Mouse (Mus musculus): ENCODE results near the gene Gm20517. TPM values are rescaled to one million over a fixed set of nuclear protein-coding genes. Genes with fewer than 3 reads are reported as not detected.
"Not testable (repeated sequence)": the region's sequence is repeated elsewhere in the genome, so short reads cannot be mapped to it uniquely, and the experiment has no call there.

Gm20517 gene
- polyA plus RNA-seq, 1 experiment from 2014 or later = 0.54 TPM

DNA sequence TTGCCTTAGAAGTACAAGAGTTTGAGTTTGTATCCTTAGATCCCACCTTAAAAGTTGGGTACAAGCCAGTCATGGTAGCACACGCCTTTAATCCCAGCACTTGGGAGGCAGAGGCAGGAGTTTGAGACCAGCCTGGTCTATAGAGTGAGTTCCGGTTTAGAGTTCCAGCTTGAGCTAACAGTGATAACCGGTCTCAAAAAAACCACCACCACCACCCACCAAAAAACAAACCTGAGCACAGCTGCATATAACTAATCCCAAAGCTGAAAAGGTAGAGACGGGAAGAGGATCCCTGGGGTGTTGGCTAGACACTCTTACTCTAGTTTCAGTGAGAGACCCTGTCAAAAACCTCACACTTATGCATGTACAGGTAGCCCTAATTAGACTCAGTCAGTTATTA is 5.3 kb downstream of the Gm20517 start:
- Histone ChIP-seq H3K27me3 (replicated peaks) (no peaks in the 10 kb centered on the region), H3K4me2 (replicated peaks) (no peak overlapping the region), H3K36me3 (peaks cover 20% of the 10 kb centered on the region), H3K4me1 (replicated peaks) (peaks cover 11% of the 10 kb centered on the region), H3K9me3 (no peaks in the 10 kb centered on the region), H3K4me3 (replicated peaks) (no peak overlapping the region), H3K9ac (no peak overlapping the region), H3K27ac (no peak overlapping the region)
- ATAC-seq = no peak
- 90% methylated on average over 4 of the region's 4 CpGs for WGBS

GRCm38 (mm10) chr17:47617605-47618307 is 6.4 kb downstream of the Gm20517 start:
- ATAC-seq = peak; percentile 45; the same call in 1 of the 2 replicates
- no peak overlapping the region for H3K9ac ChIP-seq
- H3K36me3 ChIP-seq = peaks cover 30% of the 10 kb centered on the region
- no peaks in the 10 kb centered on the region for H3K9me3 ChIP-seq
- H3K4me1 ChIP-seq (replicated peaks) = peaks cover 3% of the 10 kb centered on the region
- 90% methylated on average over 9 of the region's 9 CpGs for WGBS
- H3K4me3 ChIP-seq (replicated peaks) = no peak overlapping the region
- H3K27me3 ChIP-seq (replicated peaks) = no peaks in the 10 kb centered on the region
- no peak overlapping the region for H3K4me2 ChIP-seq (replicated peaks)
- H3K27ac ChIP-seq = no peak overlapping the region

- Histone ChIP-seq H3K27me3 (replicated peaks) (no peaks in the 10 kb centered on the region), H3K4me2 (replicated peaks) (no peak overlapping the region), H3K27ac (no peak overlapping the region), H3K9ac (no peak overlapping the region), H3K4me3 (replicated peaks) (no peak overlapping the region), H3K36me3 (peaks cover 40% of the 10 kb centered on the region), H3K4me1 (replicated peaks) (no peaks in the 10 kb centered on the region), H3K9me3 (no peaks in the 10 kb centered on the region)
- WGBS = 82% methylated on average over 13 of the region's 13 CpGs
- ATAC-seq = no peak
Measured at GRCm38 (mm10) chr17:47618556-47619311, 7.3 kb downstream of the Gm20517 start.

- Histone ChIP-seq H3K4me1 (replicated peaks) (no peaks in the 10 kb centered on the region; the same call in 1 of the 2 replicates), H3K27me3 (replicated peaks) (no peaks in the 10 kb centered on the region), H3K9ac (no peak overlapping the region), H3K9me3 (no peaks in the 10 kb centered on the region), H3K4me3 (replicated peaks) (no peak overlapping the region), H3K27ac (no peak overlapping the region), H3K4me2 (replicated peaks) (no peak overlapping the region), H3K36me3 (peaks cover 44% of the 10 kb centered on the region)
- 93% methylated on average over 14 of the region's 14 CpGs for WGBS
- no peak for ATAC-seq
Measured at GRCm38 (mm10) chr17:47622912-47623554, 11.6 kb downstream of the Gm20517 start.

- H3K4me3 ChIP-seq (replicated peaks); H3K4me2 ChIP-seq (replicated peaks); ATAC-seq; H3K27me3 ChIP-seq (replicated peaks); H3K9ac ChIP-seq; H3K27ac ChIP-seq; H3K4me1 ChIP-seq (replicated peaks); H3K9me3 ChIP-seq: not testable (repeated sequence)
- WGBS = 97% methylated on average over 5 of the region's 5 CpGs
- H3K36me3 ChIP-seq = peaks cover 39% of the 10 kb centered on the region
Measured at GRCm38 (mm10) chr17:47624572-47624971, 13.2 kb downstream of the Gm20517 start.

GRCm38 (mm10) chr17:47625088-47625487 is 13.7 kb downstream of the Gm20517 start:
- Histone ChIP-seq H3K27ac (no peak overlapping the region), H3K9me3 (no peaks in the 10 kb centered on the region), H3K36me3 (peaks cover 36% of the 10 kb centered on the region), H3K4me3 (replicated peaks) (no peak overlapping the region), H3K4me2 (replicated peaks) (no peak overlapping the region), H3K9ac (no peak overlapping the region), H3K4me1 (replicated peaks) (no peaks in the 10 kb centered on the region; the same call in 1 of the 2 replicates), H3K27me3 (replicated peaks) (no peaks in the 10 kb centered on the region)
- whole genome bisulfite sequencing = 96% methylated on average over 2 of the region's 2 CpGs
- ATAC-seq = no peak

- H3K4me3 ChIP-seq (replicated peaks) = no peak overlapping the region
- no peak for ATAC-seq
- peaks cover 33% of the 10 kb centered on the region for H3K36me3 ChIP-seq
- 85% methylated on average over 5 of the region's 5 CpGs for WGBS
- H3K27ac ChIP-seq = no peak overlapping the region
- no peaks in the 10 kb centered on the region for H3K9me3 ChIP-seq
- no peak overlapping the region for H3K9ac ChIP-seq
- H3K4me1 ChIP-seq (replicated peaks) = peaks cover 5% of the 10 kb centered on the region
- H3K27me3 ChIP-seq (replicated peaks) = no peaks in the 10 kb centered on the region
- H3K4me2 ChIP-seq (replicated peaks) = no peak overlapping the region
Measured at GRCm38 (mm10) chr17:47626031-47626430, 14.6 kb downstream of the Gm20517 start.

GRCm38 (mm10) chr17:47627791-47628190 is 16.4 kb downstream of the Gm20517 start:
- peaks cover 9% of the 10 kb centered on the region for H3K4me1 ChIP-seq (replicated peaks)
- peak overlapping the region; percentile 97 for H3K4me2 ChIP-seq (replicated peaks)
- H3K9me3 ChIP-seq = no peaks in the 10 kb centered on the region
- H3K27me3 ChIP-seq (replicated peaks) = no peaks in the 10 kb centered on the region
- H3K27ac ChIP-seq = no peak overlapping the region
- 75% methylated on average over 2 of the region's 2 CpGs for WGBS
- H3K9ac ChIP-seq = no peak overlapping the region
- H3K36me3 ChIP-seq = peaks cover 23% of the 10 kb centered on the region
- ATAC-seq = no peak
- 0 out of 2 replicates have a peak overlapping the region, but pooled peaks have one; percentile 80 for H3K4me3 ChIP-seq (replicated peaks)

DNA sequence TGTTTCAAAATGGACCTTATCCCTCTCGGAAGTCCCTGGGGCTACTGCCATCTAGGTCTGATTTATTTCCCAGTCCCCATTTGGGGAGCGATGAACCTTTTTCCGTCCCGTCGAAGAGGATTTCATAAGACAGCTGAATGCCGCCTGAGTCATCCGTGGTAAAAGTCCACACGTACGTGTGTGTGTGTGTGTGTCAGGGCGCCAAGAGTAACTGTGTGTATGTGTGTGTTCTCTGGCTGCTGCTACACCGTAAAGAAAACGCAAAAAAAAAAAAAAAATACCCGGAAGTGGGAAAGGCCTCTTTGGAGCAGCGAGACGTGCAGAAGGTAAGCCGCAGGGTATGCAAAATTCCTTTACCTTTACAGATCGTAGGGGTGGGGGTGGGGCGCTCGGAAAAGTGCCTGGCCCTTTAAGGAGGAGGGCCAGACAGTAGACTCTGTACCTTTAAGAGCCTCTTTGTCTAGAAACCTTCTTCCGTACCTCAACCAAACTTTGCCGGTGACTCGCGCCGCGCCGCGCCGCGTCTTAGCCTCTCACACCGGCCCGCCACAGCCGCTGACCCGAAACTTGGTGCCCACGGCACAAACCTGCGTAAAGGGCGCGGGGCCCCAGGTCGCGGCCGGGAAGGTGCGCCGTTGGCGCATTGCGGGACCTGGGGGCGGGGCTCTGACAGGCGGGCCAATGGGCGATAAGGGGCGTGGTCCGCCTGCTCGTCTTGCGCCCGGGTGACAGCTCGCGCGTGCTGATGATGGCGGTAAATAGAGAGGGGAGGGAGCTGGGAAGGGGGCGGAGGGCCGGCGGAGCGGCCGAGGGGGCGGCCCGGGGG is 17.7 kb downstream of the Gm20517 start:
- ATAC-seq = peak; percentile 93
- Histone ChIP-seq H3K4me3 (replicated peaks) (peak overlapping the region; percentile 80), H3K36me3 (peaks cover 10% of the 10 kb centered on the region), H3K27me3 (replicated peaks) (no peaks in the 10 kb centered on the region), H3K9me3 (no peaks in the 10 kb centered on the region), H3K27ac (peak overlapping the region; percentile 95), H3K4me2 (replicated peaks) (peak overlapping the region; percentile 97), H3K9ac (peak overlapping the region; percentile 76), H3K4me1 (replicated peaks) (peaks cover 9% of the 10 kb centered on the region)
- WGBS = under 1% methylated on average over 62 of the region's 63 CpGs

DNA sequence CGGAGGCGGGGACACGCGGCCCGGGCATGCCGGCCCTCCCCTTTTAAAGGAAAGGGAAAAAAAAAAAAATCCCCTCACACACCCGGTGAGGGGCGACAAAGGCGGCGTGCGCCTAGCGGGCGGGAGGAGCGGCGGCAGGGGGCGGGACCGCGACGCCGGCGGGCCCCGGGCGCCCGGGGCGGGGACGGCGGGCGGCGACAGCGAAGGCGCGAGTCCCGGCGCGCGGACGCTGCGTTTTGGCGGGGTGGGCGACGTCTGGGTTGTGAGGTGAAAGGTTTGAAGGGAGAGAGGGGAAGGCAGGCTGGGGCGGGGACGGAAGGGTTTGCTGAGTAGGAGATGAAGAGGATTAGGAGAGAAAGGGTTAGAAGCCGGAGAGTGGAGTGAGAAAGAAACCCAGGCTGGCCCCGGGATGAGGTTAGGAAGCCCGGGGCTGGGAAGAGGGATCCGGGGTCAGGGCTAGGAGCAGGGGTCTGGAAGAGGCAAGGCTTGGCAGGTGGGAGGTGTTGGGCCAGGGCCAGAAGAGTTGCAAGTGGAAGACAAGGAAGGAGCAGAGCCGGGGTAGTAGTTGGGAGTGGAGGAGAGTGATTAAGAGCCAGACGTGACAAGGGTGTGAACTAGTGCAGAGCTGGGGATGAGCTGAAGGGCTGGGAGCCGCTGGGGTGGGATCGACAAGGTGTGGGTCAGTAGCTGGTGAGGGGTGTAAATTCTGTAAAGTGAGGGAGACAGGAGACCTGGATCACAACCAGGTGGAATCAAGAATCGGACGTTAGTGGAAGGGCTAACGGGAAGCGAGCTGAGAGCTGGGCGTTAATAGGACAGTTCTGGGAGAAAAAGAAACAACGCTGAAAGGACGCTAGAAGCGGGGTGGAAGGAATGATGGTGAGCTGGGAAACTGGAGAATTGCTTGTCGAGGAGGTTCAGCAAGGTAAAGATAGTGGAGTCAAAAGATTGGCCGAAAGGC is 18.6 kb downstream of the Gm20517 start:
- H3K27me3 ChIP-seq (replicated peaks) = no peaks in the 10 kb centered on the region
- H3K4me1 ChIP-seq (replicated peaks) = peaks cover 9% of the 10 kb centered on the region
- no peaks in the 10 kb centered on the region for H3K9me3 ChIP-seq
- 0% methylated on average over 61 of the region's 61 CpGs for WGBS
- peak; percentile 57 for ATAC-seq
- peak overlapping the region; percentile 80 for H3K4me3 ChIP-seq (replicated peaks)
- peaks cover 5% of the 10 kb centered on the region for H3K36me3 ChIP-seq
- H3K4me2 ChIP-seq (replicated peaks) = peak overlapping the region; percentile 97
- H3K9ac ChIP-seq = peak overlapping the region; percentile 76
- H3K27ac ChIP-seq = peak overlapping the region; percentile 95

DNA sequence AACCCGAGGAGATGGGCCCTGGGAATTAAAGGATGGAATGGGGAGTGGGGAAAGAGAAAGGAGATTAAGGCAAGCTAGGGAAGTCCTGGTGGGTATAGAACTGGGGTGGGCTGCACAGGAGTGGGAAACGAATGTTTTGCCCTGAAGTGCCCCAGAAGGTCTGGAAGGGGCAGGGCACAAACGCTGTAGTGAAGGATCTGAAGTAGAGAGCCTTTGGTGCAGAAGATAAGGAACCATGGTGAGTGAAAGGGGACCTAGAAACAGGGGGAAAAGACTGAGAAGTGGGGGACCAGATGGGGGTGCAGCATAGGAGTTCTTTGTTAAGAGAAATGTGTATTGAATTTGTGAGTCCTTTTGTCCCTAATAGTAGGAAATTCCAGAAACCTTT is 19.3 kb downstream of the Gm20517 start, which contains the start of gene Usp49:
Usp49 (plus strand) TSS at position 13 of the 388 bp plus-strand sequence.
- Histone ChIP-seq H3K9me3 (no peaks in the 10 kb centered on the region), H3K27me3 (replicated peaks) (no peaks in the 10 kb centered on the region), H3K27ac (peak within 1 kb of the TSS; percentile 95), H3K36me3 (peaks cover 3% of the 10 kb centered on the region; the same call in 1 of the 2 replicates), H3K4me2 (replicated peaks) (peak within 1 kb of the TSS; percentile 97), H3K9ac (peak within 1 kb of the TSS; percentile 76), H3K4me1 (replicated peaks) (peaks cover 9% of the 10 kb centered on the region), H3K4me3 (replicated peaks) (peak within 1 kb of the TSS; percentile 80)
- 0% methylated on average over 3 of the region's 3 CpGs for WGBS
- ATAC-seq = no peak

Data from intestine, embryonic 15.5 days (tissue).